Mouse (Mus musculus): ENCODE measurements around the gene BC004004. TPM values are rescaled to one million over a fixed set of nuclear protein-coding genes. Genes with fewer than 3 reads are reported as not detected.
"Not testable (repeated sequence)": the region's sequence is repeated elsewhere in the genome, so short reads cannot be mapped to it uniquely, and the experiment has no call there.

The BC004004 gene
- polyA plus RNA-seq, 1 experiment from 2014 or later: 112 TPM

DNA sequence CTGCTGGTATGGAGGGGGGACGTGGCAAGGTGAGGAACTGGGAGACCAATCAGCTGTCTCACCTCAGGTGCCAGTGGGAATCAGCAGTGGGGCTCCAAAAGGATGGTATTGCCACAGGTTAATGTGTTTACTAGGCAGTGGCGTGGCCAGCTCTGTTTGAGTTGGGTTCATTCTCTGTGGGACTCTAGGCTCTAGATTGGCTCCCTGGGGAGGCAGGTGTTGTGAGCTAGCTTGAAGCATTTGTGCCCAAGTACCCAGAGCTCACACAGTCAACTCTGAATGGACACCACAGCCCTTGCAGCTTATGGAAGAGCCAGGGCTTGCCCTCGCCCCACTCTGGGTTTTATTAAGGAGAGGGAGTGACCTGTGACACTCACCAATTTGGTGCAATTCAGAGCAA is 35.3 kb downstream of the BC004004 start:
- 78% methylated on average over 3 of the region's 3 CpGs for WGBS
- H3K9me3 ChIP-seq: no peaks in the 10 kb centered on the region
- H3K4me1 ChIP-seq: no peaks in the 10 kb centered on the region
- no peak overlapping the region for H3K27ac ChIP-seq
- no peaks in the 10 kb centered on the region for H3K27me3 ChIP-seq (replicated peaks)
- no peak overlapping the region for H3K4me3 ChIP-seq
- H3K4me2 ChIP-seq: no peak overlapping the region
- H3K9ac ChIP-seq: no peak overlapping the region
- peaks cover 17% of the 10 kb centered on the region for H3K36me3 ChIP-seq (replicated peaks)
- no peak for ATAC-seq (replicated peaks)

DNA sequence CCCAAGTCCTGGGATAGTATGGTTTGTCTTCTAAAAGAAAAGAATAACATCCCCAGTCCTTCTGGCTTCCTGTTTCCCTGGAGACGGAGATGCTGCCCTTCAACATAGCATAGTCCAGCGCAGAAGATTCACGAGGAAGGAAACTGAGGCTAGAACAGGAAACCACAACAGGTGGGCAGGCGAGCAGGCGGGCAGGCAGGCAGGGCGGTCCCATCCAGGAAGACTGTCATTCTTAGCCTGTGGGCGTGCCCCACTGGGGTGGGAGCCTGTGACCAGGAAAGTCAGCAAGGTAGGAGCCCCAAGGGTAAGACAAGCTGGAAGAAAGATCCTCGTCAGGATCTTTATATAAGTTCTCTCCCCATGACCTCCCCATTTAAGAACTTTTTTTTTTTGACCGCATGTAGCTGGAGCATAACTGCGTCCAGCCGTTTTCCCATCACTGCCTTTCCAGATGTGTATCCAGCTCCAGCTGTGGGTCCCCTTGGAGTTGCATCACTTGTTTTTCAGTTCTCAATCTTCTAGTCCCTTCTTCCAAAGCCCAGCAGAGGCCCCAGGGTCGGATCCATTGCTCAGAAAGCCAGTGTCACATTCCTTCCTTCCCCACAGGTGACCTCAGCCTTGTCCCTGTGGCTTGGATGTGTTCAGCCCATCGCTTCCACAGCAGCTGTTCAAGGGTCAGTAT is 35.9 kb downstream of the BC004004 start:
- no peak for ATAC-seq (replicated peaks)
- no peaks in the 10 kb centered on the region for H3K4me1 ChIP-seq
- H3K9me3 ChIP-seq: no peaks in the 10 kb centered on the region
- H3K4me3 ChIP-seq: no peak overlapping the region
- WGBS: 80% methylated on average over 13 of the region's 13 CpGs
- no peak overlapping the region for H3K4me2 ChIP-seq
- peaks cover 17% of the 10 kb centered on the region for H3K36me3 ChIP-seq (replicated peaks)
- no peaks in the 10 kb centered on the region for H3K27me3 ChIP-seq (replicated peaks)
- no peak overlapping the region for H3K27ac ChIP-seq
- H3K9ac ChIP-seq: no peak overlapping the region

GRCm38 (mm10) chr17:29305058-29305806 is 36.6 kb downstream of the BC004004 start:
- Histone ChIP-seq H3K36me3 (replicated peaks) (peaks cover 10% of the 10 kb centered on the region), H3K4me1 (no peaks in the 10 kb centered on the region), H3K27ac (no peak overlapping the region), H3K4me3 (no peak overlapping the region), H3K27me3 (replicated peaks) (no peaks in the 10 kb centered on the region), H3K9ac (no peak overlapping the region), H3K4me2 (no peak overlapping the region), H3K9me3 (no peaks in the 10 kb centered on the region)
- no peak for ATAC-seq (replicated peaks)
- 32% methylated on average over 15 of the region's 15 CpGs for WGBS

GRCm38 (mm10) chr17:29305871-29306270 is 37.3 kb downstream of the BC004004 start:
- Histone ChIP-seq H3K9ac (no peak overlapping the region), H3K36me3 (replicated peaks) (peaks cover 9% of the 10 kb centered on the region; the same call in 1 of the 2 replicates), H3K27me3 (replicated peaks) (no peaks in the 10 kb centered on the region), H3K9me3 (no peaks in the 10 kb centered on the region), H3K27ac (no peak overlapping the region), H3K4me2 (no peak overlapping the region), H3K4me3 (no peak overlapping the region), H3K4me1 (no peaks in the 10 kb centered on the region)
- ATAC-seq (replicated peaks): no peak
- 56% methylated on average over 7 of the region's 7 CpGs for WGBS

- Histone ChIP-seq H3K27ac (no peak overlapping the region), H3K27me3 (replicated peaks) (no peaks in the 10 kb centered on the region), H3K9me3 (no peaks in the 10 kb centered on the region), H3K36me3 (replicated peaks) (no peaks in the 10 kb centered on the region), H3K9ac (no peak overlapping the region), H3K4me1 (no peaks in the 10 kb centered on the region), H3K4me2 (no peak overlapping the region), H3K4me3 (no peak overlapping the region)
- WGBS: 87% methylated on average over 21 of the region's 21 CpGs
- ATAC-seq (replicated peaks): no peak
Observed at GRCm38 (mm10) chr17:29310056-29310623, 41.6 kb downstream of the BC004004 start.

- no peaks in the 10 kb centered on the region for H3K27me3 ChIP-seq (replicated peaks)
- WGBS: 89% methylated on average over 8 of the region's 8 CpGs
- no peaks in the 10 kb centered on the region for H3K9me3 ChIP-seq
- H3K9ac ChIP-seq: no peak overlapping the region
- H3K36me3 ChIP-seq (replicated peaks): no peaks in the 10 kb centered on the region
- no peak overlapping the region for H3K27ac ChIP-seq
- no peak overlapping the region for H3K4me3 ChIP-seq
- no peak for ATAC-seq (replicated peaks)
- H3K4me1 ChIP-seq: no peaks in the 10 kb centered on the region
- H3K4me2 ChIP-seq: no peak overlapping the region
Observed at GRCm38 (mm10) chr17:29311602-29312001, 43.0 kb downstream of the BC004004 start.

DNA sequence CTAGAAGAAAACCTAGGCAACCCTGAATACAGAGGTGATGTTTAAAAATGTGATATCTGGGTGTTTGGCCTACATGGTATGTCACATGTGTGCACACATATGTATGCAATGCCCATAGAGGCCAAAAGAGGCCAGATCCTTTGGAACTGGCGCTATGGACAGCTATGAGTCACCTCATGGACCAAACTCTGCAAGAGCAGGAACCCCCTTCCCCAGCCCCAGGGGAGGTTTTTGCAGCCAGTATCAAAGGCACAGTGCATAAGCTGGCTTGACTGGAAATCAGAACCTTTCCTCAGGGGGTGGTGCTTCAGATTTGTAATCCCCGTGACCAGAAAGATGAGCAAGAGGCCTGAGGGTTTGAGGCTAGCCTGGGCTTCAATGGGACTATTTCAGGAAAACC is 43.5 kb downstream of the BC004004 start:
- no peak overlapping the region for H3K4me3 ChIP-seq
- no peak overlapping the region for H3K4me2 ChIP-seq
- 82% methylated on average over 2 of the region's 2 CpGs for WGBS
- ATAC-seq (replicated peaks): no peak
- no peaks in the 10 kb centered on the region for H3K27me3 ChIP-seq (replicated peaks)
- H3K9ac ChIP-seq: no peak overlapping the region
- no peaks in the 10 kb centered on the region for H3K36me3 ChIP-seq (replicated peaks)
- H3K4me1 ChIP-seq: no peaks in the 10 kb centered on the region
- no peak overlapping the region for H3K27ac ChIP-seq
- H3K9me3 ChIP-seq: no peaks in the 10 kb centered on the region

GRCm38 (mm10) chr17:29313300-29313699 is 44.7 kb downstream of the BC004004 start:
- H3K27me3 ChIP-seq (replicated peaks): no peaks in the 10 kb centered on the region
- H3K36me3 ChIP-seq (replicated peaks): no peaks in the 10 kb centered on the region
- H3K9ac ChIP-seq: no peak overlapping the region
- no peak overlapping the region for H3K4me3 ChIP-seq
- H3K4me1 ChIP-seq: no peaks in the 10 kb centered on the region
- H3K9me3 ChIP-seq: no peaks in the 10 kb centered on the region
- no peak for ATAC-seq (replicated peaks)
- no peak overlapping the region for H3K4me2 ChIP-seq
- no peak overlapping the region for H3K27ac ChIP-seq

GRCm38 (mm10) chr17:29315672-29316465 is 47.3 kb downstream of the BC004004 start:
- no peaks in the 10 kb centered on the region for H3K9me3 ChIP-seq
- H3K27me3 ChIP-seq (replicated peaks): peaks cover 6% of the 10 kb centered on the region; the same call in 1 of the 2 replicates
- H3K27ac ChIP-seq: no peak overlapping the region
- no peak overlapping the region for H3K4me3 ChIP-seq
- H3K9ac ChIP-seq: no peak overlapping the region
- WGBS: 47% methylated on average over 9 of the region's 9 CpGs
- no peaks in the 10 kb centered on the region for H3K36me3 ChIP-seq (replicated peaks)
- H3K4me1 ChIP-seq: no peaks in the 10 kb centered on the region; the same call in 1 of the 2 replicates
- no peak overlapping the region for H3K4me2 ChIP-seq
- ATAC-seq (replicated peaks): no peak

DNA sequence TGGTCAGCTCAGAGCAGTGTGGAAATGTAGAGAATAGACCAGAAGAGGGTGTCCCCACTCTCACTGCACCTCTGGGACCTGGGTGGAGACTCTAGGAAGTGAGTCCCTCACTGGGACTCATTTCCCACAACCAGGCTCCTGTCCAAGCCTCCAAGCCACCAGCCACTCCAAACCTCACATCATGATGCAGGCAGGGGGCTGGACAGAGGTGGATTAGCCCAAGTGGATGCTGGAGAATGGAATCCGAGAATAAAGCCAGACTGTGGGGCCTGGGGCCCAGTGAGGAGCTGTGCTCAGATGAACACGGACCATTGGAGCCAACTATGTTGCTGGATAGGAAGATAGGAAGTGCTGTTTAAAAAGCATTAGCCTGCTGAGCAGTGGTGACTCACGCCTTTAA is 48.3 kb downstream of the BC004004 start:
- 48% methylated on average over 3 of the region's 3 CpGs for WGBS
- Histone ChIP-seq H3K9ac (no peak overlapping the region), H3K4me2 (no peak overlapping the region), H3K27ac (no peak overlapping the region), H3K4me3 (no peak overlapping the region), H3K4me1 (peaks cover 2% of the 10 kb centered on the region; the same call in 1 of the 2 replicates), H3K36me3 (replicated peaks) (no peaks in the 10 kb centered on the region), H3K9me3 (no peaks in the 10 kb centered on the region), H3K27me3 (replicated peaks) (peaks cover 12% of the 10 kb centered on the region)
- no peak for ATAC-seq (replicated peaks)

- H3K4me1 ChIP-seq; H3K36me3 ChIP-seq (replicated peaks); H3K9ac ChIP-seq; H3K4me3 ChIP-seq; H3K4me2 ChIP-seq; H3K27ac ChIP-seq; H3K9me3 ChIP-seq; ATAC-seq (replicated peaks): not testable (repeated sequence)
- peaks cover 17% of the 10 kb centered on the region for H3K27me3 ChIP-seq (replicated peaks)
- 98% methylated on average over 2 of the region's 3 CpGs for WGBS
Observed at GRCm38 (mm10) chr17:29317380-29317779, 48.8 kb downstream of the BC004004 start, which contains the start of gene Pi16. Gene Pi16 (plus strand): TSS chr17:29317680.

DNA sequence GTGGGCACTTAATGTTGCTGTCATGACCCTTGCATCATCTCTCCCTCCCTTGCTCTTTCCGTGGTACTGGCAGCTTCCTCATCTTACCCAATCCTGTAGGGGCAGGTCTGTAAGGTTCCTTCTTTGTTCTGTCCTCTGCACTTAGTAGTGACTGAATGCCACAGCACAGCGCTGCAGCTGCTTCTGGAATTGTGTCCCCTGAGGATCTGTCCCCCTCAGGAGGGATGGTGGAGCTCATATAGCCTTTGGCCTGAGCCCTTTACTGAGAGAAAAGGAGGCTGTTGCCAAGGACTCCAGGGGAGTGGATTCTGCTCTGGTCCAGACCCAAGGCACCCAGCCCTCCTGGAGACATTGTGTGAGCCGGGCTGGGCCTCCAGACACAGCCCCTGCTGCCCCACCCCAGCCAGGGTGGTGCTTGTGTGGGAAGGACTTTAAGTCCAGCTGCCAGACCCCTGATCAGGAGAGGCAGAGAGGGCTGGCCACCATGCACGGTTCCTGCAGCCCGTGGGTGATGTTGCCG is 50.2 kb downstream of the BC004004 start:
- Histone ChIP-seq H3K9me3 (no peaks in the 10 kb centered on the region), H3K27me3 (replicated peaks) (peaks cover 21% of the 10 kb centered on the region), H3K36me3 (replicated peaks) (no peaks in the 10 kb centered on the region), H3K4me3 (no peak overlapping the region), H3K4me2 (no peak overlapping the region), H3K9ac (no peak overlapping the region), H3K4me1 (peaks cover 6% of the 10 kb centered on the region; the same call in 1 of the 2 replicates), H3K27ac (no peak overlapping the region)
- WGBS: 49% methylated on average over 6 of the region's 6 CpGs
- no peak for ATAC-seq (replicated peaks)

All from midbrain, embryonic 15.5 days (tissue).